Mouse (Mus musculus) neural tube, embryonic 15.5 days (tissue): ENCODE data around the gene Rin2. TPM values are rescaled to one million over a fixed set of nuclear protein-coding genes. Genes with fewer than 3 reads are reported as not detected.
A peak's percentile ranks its signal among the peaks of the same experiment; 100 is the strongest.

Experiments
- ATAC-seq: fragments of 200-750 bp; cut with Nextera tagmentation; 2 replicates; pipeline ENCODE4 v1.8.0; 2017; ENCODE audit warnings: mild to moderate bottlenecking, moderate TSS enrichment, moderate library complexity; ENCODE audit not compliant: low FRiP score
- H3K27ac ChIP-seq: fragments of 300-500 bp; sonication (generic); replicated peaks from 2 replicates; pipeline ENCODE4 v1.5.1; 2015; ENCODE audit warnings: mild to moderate bottlenecking, inconsistent platforms
- H3K27me3 ChIP-seq: fragments of 300-500 bp; sonication (generic); replicated peaks from 2 replicates; pipeline ENCODE4 v1.6.1; 2015; ENCODE audit warnings: inconsistent platforms
- H3K36me3 ChIP-seq: fragments of 300-500 bp; sonication (generic); 2 replicates; pipeline ENCODE4 v1.6.1; 2015; ENCODE audit warnings: inconsistent platforms
- H3K4me1 ChIP-seq: fragments of 300-500 bp; sonication (generic); 2 replicates; pipeline ENCODE4 v1.6.1; 2015; ENCODE audit warnings: inconsistent platforms
- H3K4me2 ChIP-seq: fragments of 300-500 bp; sonication (generic); 2 replicates; pipeline ENCODE4 v1.6.1; 2015; ENCODE audit warnings: inconsistent platforms, mild to moderate bottlenecking, moderate library complexity
- H3K4me3 ChIP-seq: fragments of 300-500 bp; sonication (generic); replicated peaks from 2 replicates; pipeline ENCODE4 v1.5.1; 2015; ENCODE audit warnings: mild to moderate bottlenecking, inconsistent platforms
- H3K9ac ChIP-seq: fragments of 300-500 bp; sonication (generic); replicated peaks from 2 replicates; pipeline ENCODE4 v1.6.1; 2015; ENCODE audit warnings: mild to moderate bottlenecking, inconsistent platforms
- H3K9me3 ChIP-seq: fragments of 300-500 bp; sonication (generic); replicated peaks from 2 replicates; pipeline ENCODE4 v1.6.1; 2016; ENCODE audit warnings: inconsistent platforms
- WGBS: fragments of 180-500 bp; shearing (Covaris S2); methylation state at CpG from one replicate; pipeline ENCODE4 v1.1.7; 2015; ENCODE audit warnings: mixed read lengths; 5-methylcytosine and 5-hydroxymethylcytosine counted together
- polyA plus RNA-seq: library from polyadenylated mRNA; unstranded; fragments of >200 nt; fragmentation: Nextera tagmentation; extraction: Ambion mirVana; gene quantifications from 2 replicates; pipeline ENCODE4 v1.2.1, GENCODE M21; 2015

Rin2 gene
- polyA plus RNA-seq, 1 experiment from 2014 or later = 14.8 TPM

DNA sequence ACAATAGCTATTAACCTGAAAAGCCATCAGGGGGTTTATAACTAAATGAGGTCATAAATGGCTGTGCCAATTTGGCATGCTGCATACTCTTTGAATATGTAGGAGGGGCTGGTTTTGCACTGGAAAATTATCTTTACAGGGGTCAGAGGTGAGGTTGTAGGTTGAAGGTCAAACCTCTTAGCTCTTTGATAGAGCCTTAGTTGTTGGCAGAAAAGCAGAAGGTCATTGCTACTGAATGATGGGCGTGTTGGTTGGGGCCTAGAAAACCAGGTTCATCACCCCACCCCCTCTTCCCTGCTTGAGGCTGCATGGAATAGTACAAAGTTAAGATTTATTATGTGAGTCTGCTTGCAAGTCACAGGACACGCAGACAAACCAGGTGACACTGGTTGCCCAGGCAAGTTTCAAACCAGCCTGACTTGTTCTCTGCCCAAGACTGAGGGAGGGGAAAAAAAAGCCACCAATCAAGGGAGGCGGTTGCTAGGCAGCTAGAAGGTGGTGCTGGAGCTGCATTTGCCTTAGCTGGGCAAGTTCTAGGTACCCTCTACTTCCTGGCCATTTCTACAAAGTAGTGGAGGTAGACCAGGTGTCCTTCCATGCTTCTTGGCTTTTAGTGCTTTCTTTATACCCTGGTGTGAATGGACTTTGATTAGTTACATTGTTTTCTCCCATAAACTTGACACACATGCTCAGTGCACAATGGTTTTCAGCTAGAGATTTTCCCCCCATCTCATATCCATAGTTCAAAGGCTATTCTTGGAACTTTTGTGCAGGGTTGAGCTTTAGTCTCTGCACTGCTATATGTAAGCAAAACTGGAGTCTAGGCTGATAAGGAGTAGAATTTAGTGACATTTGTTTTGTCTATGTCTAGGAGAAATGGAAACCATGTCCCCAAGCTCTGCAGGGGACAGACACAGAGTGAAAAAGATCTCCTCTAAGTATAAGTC, 148.0 kb downstream of the Rin2 start:
- no peaks in the 10 kb centered on the region for H3K27me3 ChIP-seq
- no peak overlapping the region for H3K4me3 ChIP-seq
- ATAC-seq = no peak
- H3K9ac ChIP-seq = no peak overlapping the region
- H3K36me3 ChIP-seq = no peaks in the 10 kb centered on the region
- no peaks in the 10 kb centered on the region for H3K9me3 ChIP-seq
- no peak overlapping the region for H3K27ac ChIP-seq
- H3K4me2 ChIP-seq = no peak overlapping the region
- no peaks in the 10 kb centered on the region for H3K4me1 ChIP-seq
- 78% methylated on average over 3 of the region's 3 CpGs for WGBS

DNA sequence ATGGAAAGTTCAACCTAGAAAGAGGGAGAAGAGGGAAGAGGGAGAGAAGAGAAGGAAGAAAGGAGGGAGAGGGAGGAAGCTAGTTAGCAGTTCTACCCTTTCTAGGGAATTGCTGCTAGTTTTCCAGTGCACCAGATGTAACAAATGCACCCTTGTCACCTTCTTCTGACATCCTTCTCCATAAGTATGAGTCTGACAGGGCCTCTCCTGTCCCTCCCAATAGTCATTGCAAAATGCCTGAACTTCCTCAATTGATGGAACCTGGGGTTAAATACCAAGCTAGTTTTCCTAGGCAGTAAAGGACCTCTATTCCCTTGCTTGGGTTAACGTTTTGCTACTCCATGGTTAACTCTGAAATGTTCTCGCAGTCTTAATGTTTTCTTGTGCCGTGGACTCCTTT, 149.7 kb downstream of the Rin2 start:
- H3K4me1 ChIP-seq = no peaks in the 10 kb centered on the region
- H3K9me3 ChIP-seq = no peaks in the 10 kb centered on the region
- H3K4me2 ChIP-seq = no peak overlapping the region
- H3K36me3 ChIP-seq = no peaks in the 10 kb centered on the region
- no peak overlapping the region for H3K4me3 ChIP-seq
- no peak for ATAC-seq
- no peaks in the 10 kb centered on the region for H3K27me3 ChIP-seq
- WGBS = 93% methylated on average over 3 of the region's 3 CpGs
- no peak overlapping the region for H3K9ac ChIP-seq
- no peak overlapping the region for H3K27ac ChIP-seq

DNA sequence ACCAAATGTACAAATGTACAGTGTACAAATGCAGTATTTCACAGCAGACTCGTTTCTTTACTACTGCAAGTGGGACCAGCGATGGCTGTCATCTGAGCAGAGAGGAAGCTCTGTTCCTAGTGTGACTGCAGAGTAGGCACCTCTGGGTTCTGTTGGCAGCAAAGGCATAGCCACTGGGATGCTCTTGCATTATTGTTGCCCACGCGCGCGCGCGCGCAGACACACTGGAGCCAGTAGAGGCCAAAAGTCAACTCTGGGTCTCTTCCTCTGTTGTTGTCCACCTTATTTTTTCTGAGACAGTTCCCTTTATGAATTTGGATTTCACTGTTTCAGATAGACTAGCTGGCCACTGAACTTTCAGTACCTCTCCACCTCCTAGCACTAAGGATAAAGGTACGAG, 150.2 kb downstream of the Rin2 start:
- H3K9ac ChIP-seq = no peak overlapping the region
- H3K36me3 ChIP-seq = no peaks in the 10 kb centered on the region
- H3K9me3 ChIP-seq = no peaks in the 10 kb centered on the region
- no peaks in the 10 kb centered on the region for H3K4me1 ChIP-seq
- H3K27me3 ChIP-seq = no peaks in the 10 kb centered on the region
- no peak overlapping the region for H3K4me2 ChIP-seq
- H3K4me3 ChIP-seq = no peak overlapping the region
- ATAC-seq = no peak
- WGBS = 99% methylated on average over 10 of the region's 10 CpGs
- no peak overlapping the region for H3K27ac ChIP-seq

- H3K4me2 ChIP-seq = no peak overlapping the region
- H3K4me3 ChIP-seq = no peak overlapping the region
- H3K9me3 ChIP-seq = no peaks in the 10 kb centered on the region
- H3K27ac ChIP-seq = no peak overlapping the region
- no peaks in the 10 kb centered on the region for H3K36me3 ChIP-seq
- H3K4me1 ChIP-seq = peaks cover 10% of the 10 kb centered on the region
- 84% methylated on average over 2 of the region's 2 CpGs for WGBS
- no peak overlapping the region for H3K9ac ChIP-seq
- H3K27me3 ChIP-seq = no peaks in the 10 kb centered on the region
- ATAC-seq = no peak
These were observed 152.9 kb downstream of the Rin2 start for GRCm38 (mm10) chr2:145827930-145828329.

- H3K4me2 ChIP-seq = no peak overlapping the region
- no peaks in the 10 kb centered on the region for H3K27me3 ChIP-seq
- H3K9me3 ChIP-seq = no peaks in the 10 kb centered on the region
- H3K9ac ChIP-seq = no peak overlapping the region
- H3K4me1 ChIP-seq = peaks cover 15% of the 10 kb centered on the region
- no peak overlapping the region for H3K4me3 ChIP-seq
- H3K27ac ChIP-seq = no peak overlapping the region
- H3K36me3 ChIP-seq = no peaks in the 10 kb centered on the region
- no peak for ATAC-seq
- 94% methylated on average over 3 of the region's 3 CpGs for WGBS
These were observed 153.6 kb downstream of the Rin2 start for GRCm38 (mm10) chr2:145828603-145829002.

DNA sequence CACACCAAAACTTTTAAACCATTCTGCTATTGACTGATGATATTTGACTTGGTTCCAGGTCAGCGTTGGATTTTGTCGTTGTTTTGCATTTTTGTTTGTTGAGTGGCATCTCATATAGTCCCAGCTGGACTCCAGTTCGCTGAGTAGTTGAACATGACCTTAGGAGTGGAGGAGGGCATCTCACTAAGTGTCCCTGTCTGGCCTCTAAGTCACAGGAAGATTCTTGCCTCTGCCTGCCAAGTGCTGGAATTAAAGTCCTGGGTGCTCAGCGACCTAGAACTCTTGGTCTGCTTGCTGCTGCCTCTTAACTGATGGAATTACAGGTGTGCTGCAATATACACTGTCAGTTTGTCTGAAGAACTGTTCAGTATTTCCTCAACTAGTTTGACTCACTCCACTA, 154.2 kb downstream of the Rin2 start:
- no peak overlapping the region for H3K4me3 ChIP-seq
- no peak overlapping the region for H3K27ac ChIP-seq
- H3K27me3 ChIP-seq = no peaks in the 10 kb centered on the region
- no peaks in the 10 kb centered on the region for H3K9me3 ChIP-seq
- no peaks in the 10 kb centered on the region for H3K36me3 ChIP-seq
- H3K4me2 ChIP-seq = no peak overlapping the region
- ATAC-seq = no peak
- H3K4me1 ChIP-seq = peaks cover 15% of the 10 kb centered on the region
- no peak overlapping the region for H3K9ac ChIP-seq
- 89% methylated on average over 4 of the region's 4 CpGs for WGBS

DNA sequence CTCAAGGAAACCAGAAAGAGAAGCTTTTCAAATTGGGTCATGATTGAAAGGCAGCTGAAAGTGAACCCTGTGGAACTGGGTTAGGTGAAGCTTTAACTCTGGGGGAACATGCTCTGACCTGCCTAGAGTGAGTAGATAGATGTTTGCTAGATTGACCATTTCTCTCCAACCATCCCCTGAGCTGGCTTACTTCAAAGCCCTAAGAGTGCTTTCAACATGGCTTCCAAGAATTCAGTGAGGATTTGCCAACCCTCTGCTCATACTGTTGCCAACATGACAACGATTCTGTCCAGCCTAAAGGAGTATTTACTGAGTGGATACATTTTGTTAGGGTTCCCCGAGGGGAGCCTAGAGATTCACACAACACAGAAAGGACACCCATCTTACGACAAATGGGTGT, 155.4 kb downstream of the Rin2 start:
- Histone ChIP-seq H3K27me3 (no peaks in the 10 kb centered on the region), H3K4me1 (peaks cover 15% of the 10 kb centered on the region), H3K27ac (no peak overlapping the region), H3K9me3 (no peaks in the 10 kb centered on the region), H3K4me2 (no peak overlapping the region), H3K9ac (no peak overlapping the region), H3K36me3 (no peaks in the 10 kb centered on the region), H3K4me3 (no peak overlapping the region)
- 82% methylated on average over 3 of the region's 3 CpGs for WGBS
- no peak for ATAC-seq

DNA sequence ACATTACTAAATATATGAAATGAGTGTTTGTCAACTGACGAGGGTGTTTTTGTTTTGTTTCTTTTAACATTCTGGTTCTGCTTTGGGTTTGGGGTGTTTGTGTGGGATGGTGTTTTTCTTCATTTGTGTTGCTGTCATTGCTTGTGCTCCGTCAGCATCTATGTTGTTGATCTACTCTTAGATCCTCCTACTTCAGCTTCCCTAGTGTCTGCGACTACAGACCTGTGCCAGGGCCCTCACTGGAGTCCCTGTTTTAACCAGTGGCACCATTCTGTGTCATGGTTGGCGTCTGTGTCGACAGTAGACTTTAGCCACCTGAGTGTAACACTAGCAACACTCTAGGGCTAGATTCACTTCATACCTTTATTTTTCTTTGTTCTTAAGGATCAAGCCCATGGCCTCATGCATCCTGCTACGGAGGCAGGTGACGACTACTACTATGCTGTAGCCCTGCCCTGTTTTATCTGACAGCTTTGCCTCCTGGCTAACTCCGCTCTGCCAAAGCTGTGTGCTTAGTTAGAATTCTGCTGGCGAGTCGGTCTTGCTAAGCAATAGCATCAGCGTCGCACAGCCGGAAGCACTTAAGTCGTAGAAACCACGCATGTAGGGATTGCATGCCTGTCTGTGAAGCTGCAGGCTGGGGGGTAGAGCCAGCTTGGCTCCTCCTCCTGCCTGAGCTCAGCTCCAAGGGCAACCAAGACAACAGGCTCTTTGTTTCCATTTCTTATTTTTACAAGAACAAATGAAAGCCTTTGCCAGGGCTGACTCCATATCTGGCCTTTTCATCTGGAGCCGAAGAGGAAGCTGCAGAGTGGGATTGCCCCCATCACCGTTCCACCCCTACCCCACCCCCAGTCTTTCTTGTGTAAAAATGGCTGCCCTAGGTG, 157.2 kb downstream of the Rin2 start:
- Histone ChIP-seq H3K36me3 (no peaks in the 10 kb centered on the region), H3K9me3 (no peaks in the 10 kb centered on the region), H3K27ac (peak overlapping the region; percentile 83), H3K27me3 (no peaks in the 10 kb centered on the region), H3K4me1 (peaks cover 15% of the 10 kb centered on the region), H3K4me2 (peak overlapping the region; percentile 46), H3K4me3 (no peak overlapping the region), H3K9ac (no peak overlapping the region)
- WGBS = 33% methylated on average over 17 of the region's 17 CpGs
- peak; percentile 95 for ATAC-seq

- no peak overlapping the region for H3K9ac ChIP-seq
These were observed 157.8 kb downstream of the Rin2 start for GRCm38 (mm10) chr2:145832836-145833221.

DNA sequence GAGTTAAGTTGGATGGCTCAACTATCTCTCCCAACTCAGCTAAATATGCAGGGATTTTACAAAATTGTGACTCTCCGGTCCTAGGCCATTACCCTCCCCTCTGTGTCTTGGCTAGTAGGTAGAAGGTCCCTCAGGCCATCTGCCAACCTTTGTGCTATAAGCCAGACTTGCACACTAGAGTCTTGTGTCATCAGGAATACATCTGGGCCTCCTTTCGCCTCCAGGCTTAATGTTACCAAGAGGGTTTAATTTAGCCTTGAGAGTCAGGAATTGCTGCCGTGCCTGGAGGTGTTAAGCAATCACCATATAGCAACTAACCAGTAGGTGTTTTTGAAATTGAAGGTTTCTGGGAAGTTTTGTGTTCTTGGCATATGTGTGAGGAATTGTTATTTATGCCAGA, 158.3 kb downstream of the Rin2 start:
- Histone ChIP-seq H3K9me3 (no peaks in the 10 kb centered on the region), H3K27ac (peak overlapping the region; percentile 83), H3K9ac (no peak overlapping the region), H3K4me2 (no peak overlapping the region), H3K4me1 (peaks cover 15% of the 10 kb centered on the region), H3K36me3 (no peaks in the 10 kb centered on the region), H3K4me3 (no peak overlapping the region), H3K27me3 (no peaks in the 10 kb centered on the region)
- 77% methylated on average over 3 of the region's 3 CpGs for WGBS
- no peak for ATAC-seq

More at GRCm38 (mm10) chr2:145832836-145833221, 157.8 kb downstream of the Rin2 start:
- Histone ChIP-seq H3K36me3 (no peaks in the 10 kb centered on the region), H3K4me1 (peaks cover 15% of the 10 kb centered on the region), H3K27me3 (no peaks in the 10 kb centered on the region), H3K27ac (peak overlapping the region; percentile 83), H3K4me3 (no peak overlapping the region), H3K9me3 (no peaks in the 10 kb centered on the region), H3K4me2 (peak overlapping the region; percentile 46)
- 53% methylated on average over 5 of the region's 5 CpGs for WGBS
- no peak for ATAC-seq

GRCm38 (mm10) chr2:145835920-145836319, 160.9 kb downstream of the Rin2 start:
- H3K4me3 ChIP-seq = no peak overlapping the region
- WGBS = 82% methylated on average over 1 of the region's 1 CpGs

More at GRCm38 (mm10) chr2:145835920-145836319, 160.9 kb downstream of the Rin2 start:
- Histone ChIP-seq H3K4me2 (no peak overlapping the region), H3K36me3 (no peaks in the 10 kb centered on the region), H3K4me1 (peaks cover 15% of the 10 kb centered on the region), H3K9ac (no peak overlapping the region), H3K27me3 (no peaks in the 10 kb centered on the region), H3K9me3 (no peaks in the 10 kb centered on the region), H3K27ac (no peak overlapping the region)
- ATAC-seq = no peak
